Mouse (Mus musculus) testis, postnatal 14 days (tissue): ENCODE measurements at regions not wholly inside any gene's neighbourhood (a gene's known extent, or its start where the extent isn't known, plus 50 kb on each side); places are given as distances from the start of the nearest gene placed in this dataset.
A peak's percentile ranks its signal among the peaks of the same experiment; 100 is the strongest.

Source experiments
- DNase-seq: peaks from one replicate; pipeline ENCODE4 v3.0.0; 2021; ENCODE audit warnings: low spot score

DNA sequence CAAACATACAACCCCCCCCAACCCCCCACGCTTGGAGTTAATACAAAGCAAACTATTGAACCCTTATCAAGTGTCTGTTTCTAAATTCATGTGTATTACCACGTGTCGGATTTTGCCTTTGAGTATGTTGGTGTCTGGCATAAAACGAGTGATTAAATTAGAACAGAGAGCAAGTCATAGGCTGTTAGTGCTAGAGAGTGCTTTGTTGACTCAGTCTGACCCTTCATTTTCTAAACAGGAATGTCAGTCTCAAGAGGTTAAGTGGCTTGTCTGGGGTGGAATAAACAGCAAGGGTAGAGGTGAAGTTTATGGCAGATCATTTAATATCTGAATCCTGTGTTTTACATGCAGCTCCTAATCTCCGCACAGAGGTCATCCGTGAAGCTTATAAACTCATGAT is 104.1 kb downstream of the Uchl5 start:
- no peak for DNase-seq

- no peak for DNase-seq
Observed at GRCm38 (mm10) chr1:143879622-143880021, 102.5 kb downstream of the Uchl5 start.

- peak; percentile 28 for DNase-seq
Observed at GRCm38 (mm10) chr1:143878266-143878665, 101.2 kb downstream of the Uchl5 start.

DNA sequence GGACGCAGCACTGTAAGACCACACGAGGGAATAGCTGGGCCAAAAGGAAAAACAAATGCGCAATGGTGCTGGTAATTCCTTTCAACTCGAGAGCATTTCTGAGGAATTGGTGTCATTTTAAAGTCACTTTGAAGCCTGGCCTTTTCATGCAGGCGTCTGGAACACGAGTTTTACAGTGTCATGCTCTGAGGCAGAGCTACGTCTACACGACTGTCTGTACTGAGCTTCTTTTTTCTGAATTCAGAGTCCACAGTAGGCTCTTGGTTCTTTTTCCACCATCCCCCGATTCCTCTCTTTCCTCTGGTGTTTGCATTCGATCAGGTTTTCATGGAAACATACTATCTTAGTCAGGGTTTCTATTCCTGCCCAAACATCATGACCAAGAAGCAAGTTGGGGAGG is 83.2 kb downstream of the Uchl5 start:
- no peak for DNase-seq

DNA sequence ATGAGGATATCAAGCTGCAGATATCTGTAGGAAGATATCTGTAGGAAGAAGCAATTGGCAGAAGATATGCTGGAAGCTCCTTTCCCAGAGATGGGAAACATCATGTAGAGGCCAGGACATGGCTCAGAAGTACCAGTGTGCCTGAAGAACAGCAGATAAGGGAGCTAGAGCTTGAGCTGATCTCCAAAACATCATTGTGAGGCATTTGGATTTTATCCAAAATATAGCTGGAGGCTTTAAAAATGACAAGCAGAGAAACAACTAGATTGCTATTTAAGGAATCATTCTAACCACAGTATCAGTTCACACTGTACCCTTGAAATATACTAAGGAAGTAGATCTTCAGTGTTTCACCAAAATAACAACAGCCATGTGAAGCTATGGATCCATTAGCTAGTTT is 81.5 kb downstream of the Uchl5 start:
- DNase-seq: no peak
